ENCODE assay signal across 20 mouse cellular contexts in the genomic region with DNA sequence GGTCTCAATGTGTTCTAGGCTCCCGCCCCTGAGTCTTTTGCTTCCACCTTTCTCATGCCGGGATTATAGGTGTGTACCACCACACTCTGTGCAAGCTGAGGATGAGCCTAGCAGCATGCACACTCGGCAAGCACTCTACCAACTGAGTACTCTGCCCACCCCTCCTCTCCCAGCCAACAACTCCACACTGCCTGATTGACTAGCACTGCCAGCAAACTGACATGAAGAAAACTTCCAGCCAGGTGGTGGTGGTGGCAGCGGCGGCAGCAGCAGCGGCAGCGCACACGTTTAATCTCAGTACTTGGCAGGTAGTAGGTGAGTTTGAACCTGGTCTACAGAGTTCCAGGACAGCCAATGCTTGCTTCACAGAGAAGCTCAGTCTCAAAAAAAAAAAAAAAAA. TPM values are rescaled to one million over a fixed set of nuclear protein-coding genes. Genes with fewer than 3 reads are reported as not detected.
DNase-seq lines count a peak whose midpoint lies in the region; TF ChIP-seq lines count a peak whose summit lies in the region.
"Had no signal": no experiment of that assay in that cellular context is flagged by ENCODE, and none has a peak within 500 bp of the region (broad histone marks: within the 10 kb centered on the region; RNA-seq: fewer than 3 reads in every experiment).

No protein-coding gene starts in this region.

- TF ChIP-seq POLR2A in spleen, adult 2 months (IDR thresholded peaks at IDR 0.05; ENCODE audit: low read depth, low read length) = no peak
- no peak for TF ChIP-seq POLR2A in bone marrow, adult 2 months (IDR thresholded peaks at IDR 0.05; ENCODE audit: borderline replicate concordance, control insufficient read depth, low read depth, low read length)

- no peak for DNase-seq in spleen, adult 2 months (ENCODE audit: low read depth in 1 of 2, low spot score in 2 of 2)
- DNase-seq in spleen, postnatal 14 days (ENCODE audit: low spot score in 2 of 2) = no peak
- DNase-seq in B cell, adult 2 months = peak; percentile 33 to 43
- no peak for DNase-seq in adrenal gland, adult 2 months
- DNase-seq in left cerebral cortex, postnatal 10 days (ENCODE audit: extremely low spot score in 1 of 2, low spot score in 2 of 2) = no peak
- DNase-seq: adrenal gland, postnatal 10 days; cerebellum, adult 11-12 months; cerebellum, adult 9-10 months; cerebellum, postnatal 25 days; gastrocnemius, postnatal 10 days; heart, postnatal 36 days had no signal

- WGBS in spleen, adult 2 months = 64% methylated on average over 8 of the region's 8 CpGs
- WGBS in bone marrow, adult 2 months = 86% methylated on average over 8 of the region's 8 CpGs

- H3K36me3 ChIP-seq in spleen, adult 2 months (ENCODE audit: control insufficient read depth, insufficient read depth, low read length) = peaks cover 4% of the 10 kb centered on the region
- H3K36me3 ChIP-seq: embryonic facial prominence, embryonic 13.5 days; forebrain, embryonic 12.5 days; G1E; heart, embryonic 13.5 days; hindbrain, embryonic 15.5 days had no signal

- peak overlapping the region; percentile 90 for H3K27ac ChIP-seq in spleen, adult 2 months (ENCODE audit: insufficient read depth, low read length)
- peak overlapping the region; percentile 72 for H3K27ac ChIP-seq in bone marrow, adult 2 months (ENCODE audit: control insufficient read depth, insufficient read depth, low read depth, low read length, poor library complexity)
- H3K27ac ChIP-seq: embryonic facial prominence, embryonic 13.5 days; forebrain, embryonic 12.5 days; heart, embryonic 13.5 days; hindbrain, embryonic 15.5 days had no signal

- H3K4me1 ChIP-seq in spleen, adult 2 months (ENCODE audit: control insufficient read depth, insufficient read depth, insufficient read length) = peaks cover 23% of the 10 kb centered on the region; the same call in 1 of the 2 replicates
- H3K4me1 ChIP-seq in bone marrow, adult 2 months (ENCODE audit: control insufficient read depth, insufficient read depth, low read length) = peaks cover 1% of the 10 kb centered on the region
- H3K4me1 ChIP-seq: embryonic facial prominence, embryonic 13.5 days; forebrain, embryonic 12.5 days; heart, embryonic 13.5 days; hindbrain, embryonic 15.5 days had no signal

- intact Hi-C loops in left cerebral cortex, postnatal 10 days (cut with DNase I) = loop anchor here (5.0 kb wide), 1 partner anchor 77 kb away; a partner anchor contains a TSS

- H3K4me3 ChIP-seq in spleen, adult 2 months (ENCODE audit: extremely low read depth, insufficient read depth, insufficient read length) = peak overlapping the region; percentile 63
- H3K4me3 ChIP-seq in bone marrow, adult 2 months (replicated peaks; ENCODE audit: control insufficient read depth, low read depth, low read length) = peak overlapping the region; percentile 74
- H3K4me3 ChIP-seq: embryonic facial prominence, embryonic 13.5 days; forebrain, embryonic 12.5 days; heart, embryonic 13.5 days; hindbrain, embryonic 15.5 days had no signal

- H3K27me3 ChIP-seq in spleen, adult 2 months (ENCODE audit: control insufficient read depth, insufficient read depth, low read length) = no peaks in the 10 kb centered on the region
- H3K27me3 ChIP-seq: embryonic facial prominence, embryonic 13.5 days; forebrain, embryonic 12.5 days; hindbrain, embryonic 15.5 days had no signal

- TF ChIP-seq CTCF in spleen, adult 2 months (IDR thresholded peaks at IDR 0.05; ENCODE audit: extremely low read depth, insufficient read depth, insufficient read length, insufficient replicate concordance) = no peak
- TF ChIP-seq CTCF in bone marrow, adult 2 months (IDR thresholded peaks at IDR 0.05; ENCODE audit: control insufficient read depth, insufficient read depth, low read length) = no peak

RNA-seq across cellular contexts. Expression of a gene that starts 36.1 kb away (rescaled TPM):
- polyA plus RNA-seq in spleen, adult 2 months (2012; rRNA removed) = 133 and 154 TPM in 2 replicates
- 0.61 and 13.4 TPM in 2 replicates for polyA plus RNA-seq in bone marrow, adult 2 months (2011; ENCODE audit: insufficient read depth, insufficient read length, low replicate concordance, missing spikeins)
- under 1 TPM in 1 of 2 experiments, not detected in 1; 0.17 TPM for total RNA-seq in adrenal gland, adult 2 months (2021)
- polyA plus RNA-seq in adrenal gland, adult 2 months (2012; rRNA removed) = 0.15 and 0.26 TPM in 2 replicates
- total RNA-seq in left cerebral cortex, postnatal 10 days (2021) = not detected
- total RNA-seq: gastrocnemius, postnatal 10 days had no signal
- polyA plus RNA-seq: C2C12; forebrain, embryonic 16.5 days; G1E; heart, embryonic 13.5 days; heart, postnatal 0 days; hindbrain, embryonic 15.5 days had no signal

RNA-seq across cellular contexts. Expression of a gene that starts 43.0 kb away (rescaled TPM):
- polyA plus RNA-seq in spleen, adult 2 months (2012; rRNA removed) = 42.2 and 50.3 TPM in 2 replicates
- polyA plus RNA-seq in bone marrow, adult 2 months (2011; ENCODE audit: insufficient read depth, insufficient read length, low replicate concordance, missing spikeins) = 9.0 and 15.6 TPM in 2 replicates
- total RNA-seq in adrenal gland, adult 2 months (2021) = 10 to 100 TPM; 41.9 to 61.1 TPM
- 62.7 and 64.5 TPM in 2 replicates for polyA plus RNA-seq in adrenal gland, adult 2 months (2012; rRNA removed)
- 10 to 100 TPM; 85.4 to 98.1 TPM for total RNA-seq in left cerebral cortex, postnatal 10 days (2021)

Comparison
In these comparisons a context has a peak if more than half of its experiments do, and no peak if none do; other contexts are left out.
1. DNase-seq: peak in B cell, adult 2 months (2 of 2); none in spleen, adult 2 months (0 of 2), spleen, postnatal 14 days (0 of 2), adrenal gland, adult 2 months (single experiment) and left cerebral cortex, postnatal 10 days (0 of 2).